Mouse (Mus musculus): Measurements from ENCODE around the gene Wdr46. TPM values are rescaled to one million over a fixed set of nuclear protein-coding genes. Genes with fewer than 3 reads are reported as not detected.

The Wdr46 gene
- polyA plus RNA-seq, 1 experiment from 2014 or later = 44.0 TPM

DNA sequence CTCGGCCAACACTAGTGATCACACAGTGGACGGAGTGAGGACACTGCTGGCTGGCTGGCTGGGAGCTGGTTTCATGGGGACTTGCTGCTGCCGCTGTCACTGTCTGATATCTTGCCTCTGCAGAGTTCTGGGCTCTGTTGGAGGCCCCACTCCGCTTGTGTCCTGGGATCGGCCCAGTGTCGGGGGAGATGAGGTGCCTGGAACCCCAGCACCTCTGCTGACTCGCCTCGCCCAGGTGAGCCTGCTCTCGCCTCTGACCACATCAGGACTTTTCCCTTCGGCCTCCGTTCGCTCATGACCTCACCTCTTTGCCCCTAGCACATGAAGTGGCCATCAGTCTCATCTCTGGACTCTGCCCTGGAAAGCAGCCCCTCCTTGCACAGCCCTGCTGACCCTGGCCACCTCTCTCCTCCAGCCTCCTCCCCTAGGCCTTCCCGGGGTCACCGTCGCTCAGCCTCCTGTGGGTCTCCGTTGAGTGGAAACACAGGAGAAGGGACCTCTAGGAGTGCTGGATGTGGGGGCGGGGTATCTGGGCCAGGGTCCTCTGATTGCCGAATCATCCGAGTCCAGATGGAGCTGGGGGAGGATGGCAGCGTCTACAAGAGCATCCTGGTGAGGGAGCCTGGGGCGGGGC lies 4.9 kb upstream of the Wdr46 start:
- no peak overlapping the region for H3K27ac ChIP-seq
- ATAC-seq (replicated peaks; ENCODE audit: low FRiP score) = no peak

DNA sequence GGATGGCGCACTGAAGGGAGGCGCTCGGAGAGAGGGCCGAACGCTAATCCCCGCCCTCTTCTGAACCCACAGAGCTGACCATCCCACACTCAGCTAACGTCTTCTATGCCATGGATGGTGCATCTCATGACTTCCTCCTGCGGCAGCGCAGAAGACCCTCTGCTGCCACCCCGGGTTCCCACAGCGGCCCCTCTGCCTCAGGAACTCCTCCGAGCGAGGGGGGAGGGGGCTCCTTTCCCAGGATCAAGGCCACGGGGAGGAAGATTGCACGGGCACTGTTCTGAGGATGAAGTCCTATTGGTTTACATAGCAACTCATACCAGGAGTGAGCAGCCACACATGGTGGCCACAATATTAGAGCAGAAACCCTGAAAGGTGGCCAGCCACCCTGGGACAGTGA lies 3.5 kb upstream of the Wdr46 start:
- H3K9ac ChIP-seq = no peak overlapping the region
- WGBS = 84% methylated on average over 15 of the region's 15 CpGs
- H3K4me2 ChIP-seq = no peak overlapping the region
- no peak overlapping the region for H3K4me3 ChIP-seq (replicated peaks)
- H3K27me3 ChIP-seq = no peaks in the 10 kb centered on the region
- peaks cover 22% of the 10 kb centered on the region for H3K4me1 ChIP-seq
- no peak for ATAC-seq (replicated peaks; ENCODE audit: low FRiP score)
- no peak overlapping the region for H3K27ac ChIP-seq
- no peaks in the 10 kb centered on the region for H3K9me3 ChIP-seq (replicated peaks)
- H3K36me3 ChIP-seq = peaks cover 57% of the 10 kb centered on the region

More for the DNA sequence above, 4.9 kb upstream of the Wdr46 start:
- Histone ChIP-seq H3K36me3 (peaks cover 57% of the 10 kb centered on the region), H3K4me2 (no peak overlapping the region), H3K4me3 (replicated peaks) (no peak overlapping the region), H3K27me3 (no peaks in the 10 kb centered on the region), H3K4me1 (peaks cover 21% of the 10 kb centered on the region), H3K9ac (no peak overlapping the region), H3K9me3 (replicated peaks) (no peaks in the 10 kb centered on the region)
- 81% methylated on average over 21 of the region's 21 CpGs for WGBS

DNA sequence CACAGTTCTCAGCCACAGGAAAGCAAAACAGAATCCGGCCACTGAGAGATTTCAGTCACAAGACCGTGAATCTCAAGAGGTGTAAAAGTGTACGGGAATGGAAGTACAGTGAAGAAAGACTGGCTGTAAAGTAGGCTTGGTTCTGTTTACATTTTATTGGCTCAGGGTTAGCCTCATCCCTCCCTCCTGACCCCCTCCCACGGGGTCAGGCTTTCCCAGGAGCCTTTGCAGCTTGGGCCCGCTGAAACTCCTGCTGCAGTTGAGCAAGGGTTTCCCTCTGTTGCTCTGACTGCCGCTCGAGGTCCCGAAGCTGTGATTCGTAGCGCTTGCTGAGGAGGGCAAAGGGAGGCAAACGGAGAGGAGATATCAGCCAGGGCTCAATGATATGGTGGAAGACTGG lies 1.7 kb upstream of the Wdr46 start:
- Histone ChIP-seq H3K4me1 (peaks cover 25% of the 10 kb centered on the region), H3K4me2 (peak overlapping the region; percentile 94), H3K36me3 (peaks cover 56% of the 10 kb centered on the region), H3K9me3 (replicated peaks) (no peaks in the 10 kb centered on the region), H3K9ac (peak overlapping the region; percentile 86; the same call in 1 of the 2 replicates), H3K4me3 (replicated peaks) (peak overlapping the region; percentile 90), H3K27ac (no peak overlapping the region), H3K27me3 (no peaks in the 10 kb centered on the region)
- no peak for ATAC-seq (replicated peaks; ENCODE audit: low FRiP score)
- WGBS = 67% methylated on average over 11 of the region's 11 CpGs

DNA sequence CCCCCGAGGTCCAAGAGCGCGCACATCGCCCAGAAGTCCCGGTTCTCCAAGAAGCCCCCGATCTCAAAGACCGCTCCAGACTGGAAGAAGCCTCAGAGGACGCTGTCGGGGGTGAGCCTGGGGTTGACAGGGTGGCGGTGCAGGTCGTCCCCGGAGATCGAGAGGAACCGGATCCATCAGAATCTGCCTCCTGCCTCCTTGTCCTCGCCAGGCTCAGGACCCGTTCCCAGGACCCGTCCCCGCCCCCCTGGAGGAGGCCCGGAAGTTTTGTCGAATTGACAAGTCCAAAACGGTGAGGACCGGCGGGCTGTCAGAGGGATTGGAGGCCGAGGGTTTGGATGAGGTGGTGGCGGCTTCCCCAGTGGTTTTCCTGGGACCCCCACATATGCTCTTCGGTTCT lies 521 bp downstream of the Wdr46 start:
- peaks cover 66% of the 10 kb centered on the region for H3K36me3 ChIP-seq
- H3K4me3 ChIP-seq (replicated peaks) = peak overlapping the region; percentile 90
- WGBS = 2% methylated on average over 26 of the region's 26 CpGs
- no peaks in the 10 kb centered on the region for H3K9me3 ChIP-seq (replicated peaks)
- ATAC-seq (replicated peaks; ENCODE audit: low FRiP score) = peak; percentile 41
- no peak overlapping the region for H3K27ac ChIP-seq
- H3K4me2 ChIP-seq = peak overlapping the region; percentile 94
- peak overlapping the region; percentile 86 for H3K9ac ChIP-seq
- no peaks in the 10 kb centered on the region for H3K27me3 ChIP-seq
- H3K4me1 ChIP-seq = peaks cover 25% of the 10 kb centered on the region

DNA sequence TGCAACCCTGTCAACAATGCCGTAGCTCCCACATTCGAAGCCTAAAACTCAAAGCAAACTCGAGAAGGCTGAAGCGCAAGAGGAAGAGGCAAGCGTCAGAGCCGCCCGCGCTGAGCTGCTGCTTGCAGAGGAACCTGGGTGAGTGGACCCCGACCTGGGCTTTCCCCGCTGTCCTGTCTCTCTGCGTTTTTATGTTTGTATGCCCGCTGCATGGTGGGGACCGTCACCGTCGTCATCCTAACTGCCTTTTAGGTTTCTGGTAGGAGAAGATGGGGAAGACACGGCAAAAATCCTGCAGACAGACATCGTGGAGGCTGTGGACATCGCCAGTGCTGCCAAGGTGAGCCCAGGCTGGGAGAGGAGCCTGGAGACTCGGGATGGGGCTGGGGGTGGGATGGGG lies 921 bp downstream of the Wdr46 start:
- H3K27ac ChIP-seq = no peak overlapping the region
- WGBS = 60% methylated on average over 19 of the region's 19 CpGs
- H3K4me3 ChIP-seq (replicated peaks) = peak overlapping the region; percentile 90
- H3K9me3 ChIP-seq (replicated peaks) = no peaks in the 10 kb centered on the region
- peak overlapping the region; percentile 94 for H3K4me2 ChIP-seq
- H3K4me1 ChIP-seq = peaks cover 25% of the 10 kb centered on the region
- no peaks in the 10 kb centered on the region for H3K27me3 ChIP-seq
- H3K36me3 ChIP-seq = peaks cover 68% of the 10 kb centered on the region
- no peak for ATAC-seq (replicated peaks; ENCODE audit: low FRiP score)
- peak overlapping the region; percentile 86 for H3K9ac ChIP-seq

DNA sequence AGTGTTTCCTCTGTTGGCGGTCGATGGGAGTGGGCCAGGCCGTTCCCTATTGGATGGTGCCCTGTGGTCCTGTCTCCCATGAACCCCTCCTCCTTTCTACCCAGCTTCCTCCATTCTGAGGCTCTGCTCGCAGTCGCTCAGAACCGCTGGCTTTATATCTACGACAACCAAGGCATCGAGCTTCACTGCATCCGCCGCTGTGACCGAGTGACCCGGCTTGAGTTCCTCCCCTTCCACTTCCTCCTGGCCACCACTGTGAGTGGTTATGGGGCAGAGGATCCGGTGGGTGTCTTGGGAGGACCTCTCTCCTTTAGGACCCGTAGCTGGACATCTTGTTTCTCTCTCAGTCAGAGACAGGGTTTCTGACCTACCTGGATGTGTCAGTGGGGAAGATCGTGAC lies 3.0 kb downstream of the Wdr46 start:
- no peak for ATAC-seq (replicated peaks; ENCODE audit: low FRiP score)
- Histone ChIP-seq H3K4me3 (replicated peaks) (no peak overlapping the region), H3K27me3 (no peaks in the 10 kb centered on the region), H3K9me3 (replicated peaks) (no peaks in the 10 kb centered on the region), H3K36me3 (peaks cover 68% of the 10 kb centered on the region), H3K9ac (no peak overlapping the region), H3K4me2 (no peak overlapping the region), H3K27ac (no peak overlapping the region), H3K4me1 (peaks cover 25% of the 10 kb centered on the region)
- 92% methylated on average over 15 of the region's 15 CpGs for WGBS

DNA sequence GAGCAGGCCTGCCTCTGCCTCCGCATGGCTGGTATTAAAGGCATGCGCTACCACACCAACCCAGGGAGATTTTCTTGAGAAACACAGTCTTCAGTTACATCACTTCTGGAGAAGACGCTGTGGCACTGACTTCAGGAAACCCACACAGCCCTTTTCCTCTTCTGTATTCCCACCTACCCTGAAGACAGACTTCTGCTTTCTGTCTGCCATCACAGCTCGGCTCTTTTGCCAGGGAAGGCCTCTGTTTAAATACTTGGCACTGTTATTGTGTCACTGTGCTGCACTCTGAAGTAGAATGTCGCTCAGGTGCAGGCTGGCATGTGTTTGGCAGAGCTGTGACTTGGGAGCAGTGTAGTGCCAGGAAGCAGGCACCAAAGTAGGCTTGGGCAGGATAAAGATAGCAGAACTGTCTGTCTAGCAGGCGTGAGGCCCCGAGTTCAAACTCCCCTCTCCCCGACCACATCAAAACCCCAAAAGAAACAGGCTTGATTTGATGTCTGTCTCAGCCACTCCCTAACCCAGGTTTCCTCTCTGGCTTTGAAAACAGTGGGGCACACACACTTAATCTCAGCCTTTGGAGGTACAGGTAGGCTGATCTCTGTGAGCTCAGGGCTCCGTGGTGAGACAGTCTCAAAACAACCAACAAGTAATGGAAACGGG lies 7.1 kb downstream of the Wdr46 start:
- Histone ChIP-seq H3K36me3 (peaks cover 86% of the 10 kb centered on the region), H3K9ac (no peak overlapping the region), H3K27ac (no peak overlapping the region), H3K9me3 (replicated peaks) (no peaks in the 10 kb centered on the region), H3K27me3 (no peaks in the 10 kb centered on the region), H3K4me3 (replicated peaks) (no peak overlapping the region), H3K4me1 (peaks cover 31% of the 10 kb centered on the region), H3K4me2 (no peak overlapping the region)
- 89% methylated on average over 10 of the region's 10 CpGs for WGBS
- ATAC-seq (replicated peaks; ENCODE audit: low FRiP score) = no peak

DNA sequence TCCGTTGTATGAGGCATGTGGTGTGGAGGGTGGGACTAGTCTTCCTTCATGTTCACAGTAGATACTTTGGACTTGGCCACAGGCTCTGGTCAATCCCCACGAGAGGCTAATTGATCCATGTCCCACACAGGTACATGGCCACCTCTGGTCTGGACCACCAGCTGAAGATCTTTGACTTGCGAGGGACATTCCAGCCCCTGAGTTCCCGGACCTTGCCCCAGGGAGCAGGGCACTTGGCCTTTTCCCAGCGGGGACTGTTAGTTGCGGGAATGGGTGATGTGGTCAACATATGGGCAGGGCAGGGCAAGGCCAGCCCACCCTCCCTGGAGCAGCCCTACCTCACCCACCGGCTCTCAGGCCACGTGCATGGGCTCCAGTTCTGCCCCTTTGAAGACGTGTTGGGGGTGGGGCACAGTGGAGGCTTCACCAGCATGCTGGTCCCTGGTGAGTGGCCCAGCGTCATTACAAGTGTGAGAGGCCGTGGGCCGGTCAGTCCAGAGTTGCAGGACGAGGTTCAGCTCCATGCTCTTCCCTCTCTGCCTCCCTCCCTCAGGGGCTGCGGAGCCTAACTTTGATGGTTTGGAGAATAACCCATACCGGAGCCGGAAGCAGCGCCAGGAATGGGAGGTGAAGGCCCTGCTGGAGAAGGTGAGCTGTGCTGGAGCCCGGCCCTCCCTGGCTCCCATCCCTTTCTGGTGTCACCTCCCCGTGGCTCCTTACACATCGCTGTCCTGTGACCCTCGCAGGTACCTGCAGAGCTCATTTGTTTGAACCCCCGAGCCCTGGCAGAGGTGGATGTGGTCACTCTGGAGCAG lies 7.8 kb downstream of the Wdr46 start:
- no peak overlapping the region for H3K9ac ChIP-seq
- WGBS = 84% methylated on average over 22 of the region's 22 CpGs
- no peak overlapping the region for H3K4me2 ChIP-seq
- H3K36me3 ChIP-seq = peaks cover 86% of the 10 kb centered on the region
- no peaks in the 10 kb centered on the region for H3K27me3 ChIP-seq
- H3K9me3 ChIP-seq (replicated peaks) = no peaks in the 10 kb centered on the region
- ATAC-seq (replicated peaks; ENCODE audit: low FRiP score) = no peak
- H3K27ac ChIP-seq = no peak overlapping the region
- peaks cover 39% of the 10 kb centered on the region for H3K4me1 ChIP-seq
- H3K4me3 ChIP-seq (replicated peaks) = no peak overlapping the region

DNA sequence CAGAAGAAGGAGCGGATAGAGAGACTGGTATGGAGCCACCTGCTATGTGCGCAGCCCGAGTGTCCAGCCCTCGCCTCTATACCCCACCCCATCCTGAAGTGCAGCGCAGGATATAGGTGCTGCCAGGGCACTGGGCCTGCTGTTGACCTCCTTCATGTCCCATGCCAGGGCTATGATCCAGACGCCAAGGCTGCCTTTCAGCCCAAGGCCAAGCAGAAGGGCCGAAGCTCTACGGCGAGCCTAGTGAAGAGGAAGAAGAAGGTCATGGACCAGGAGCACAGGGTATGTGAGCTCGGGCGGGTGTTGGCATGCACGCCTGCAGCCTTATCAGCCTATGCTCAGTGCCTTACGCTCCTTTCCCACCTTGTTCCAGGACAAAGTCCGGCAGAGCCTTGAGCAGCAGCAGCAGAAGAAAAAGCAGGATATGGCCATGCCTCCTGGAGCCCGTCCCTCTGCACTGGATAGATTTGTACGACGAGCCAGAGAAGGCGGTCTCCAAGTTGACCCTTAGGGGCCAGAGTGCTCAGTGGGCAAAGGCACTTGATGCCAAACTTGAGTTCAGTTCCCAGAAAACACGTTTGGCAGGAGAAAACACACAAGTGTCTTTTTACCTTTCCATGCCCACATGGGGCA lies 8.6 kb downstream of the Wdr46 start:
- 88% methylated on average over 19 of the region's 19 CpGs for whole genome bisulfite sequencing
- ATAC-seq (replicated peaks; ENCODE audit: low FRiP score) = no peak
- Histone ChIP-seq H3K36me3 (peaks cover 86% of the 10 kb centered on the region), H3K4me1 (peaks cover 46% of the 10 kb centered on the region), H3K27ac (no peak overlapping the region), H3K9me3 (replicated peaks) (no peaks in the 10 kb centered on the region), H3K9ac (no peak overlapping the region), H3K4me2 (no peak overlapping the region), H3K27me3 (no peaks in the 10 kb centered on the region), H3K4me3 (replicated peaks) (no peak overlapping the region)

DNA sequence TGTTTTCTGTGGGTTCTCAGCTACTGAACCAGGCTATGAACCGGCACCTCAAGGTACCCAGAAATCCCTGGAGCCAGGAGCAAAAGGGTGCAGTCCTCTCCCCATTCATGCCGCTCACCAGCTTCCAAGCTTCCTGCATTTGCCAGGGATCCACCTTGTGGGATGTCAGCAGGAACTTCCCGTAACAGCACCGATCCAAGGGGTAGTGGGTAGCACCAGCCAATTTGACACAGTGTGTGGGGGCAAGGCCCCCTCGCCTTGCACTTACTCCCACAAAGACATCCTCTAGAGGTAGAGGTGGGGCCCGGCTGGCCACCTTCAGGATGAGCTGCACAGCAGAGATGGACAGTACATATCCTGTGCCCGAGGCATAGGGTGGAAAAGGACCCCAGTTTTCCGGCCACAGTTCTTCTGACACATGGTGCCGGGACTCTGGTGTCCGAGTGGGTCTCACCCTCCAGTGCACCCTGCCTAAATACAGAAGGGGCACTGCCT lies 9.7 kb downstream of the Wdr46 start:
- Histone ChIP-seq H3K9me3 (replicated peaks) (no peaks in the 10 kb centered on the region), H3K4me1 (peaks cover 53% of the 10 kb centered on the region), H3K27ac (peak overlapping the region; percentile 94), H3K4me2 (peak overlapping the region; percentile 81), H3K9ac (peak overlapping the region; percentile 51; the same call in 1 of the 2 replicates), H3K27me3 (no peaks in the 10 kb centered on the region), H3K4me3 (replicated peaks) (peak overlapping the region; percentile 49), H3K36me3 (peaks cover 77% of the 10 kb centered on the region)
- WGBS = 73% methylated on average over 10 of the region's 10 CpGs
- no peak for ATAC-seq (replicated peaks; ENCODE audit: low FRiP score)

DNA sequence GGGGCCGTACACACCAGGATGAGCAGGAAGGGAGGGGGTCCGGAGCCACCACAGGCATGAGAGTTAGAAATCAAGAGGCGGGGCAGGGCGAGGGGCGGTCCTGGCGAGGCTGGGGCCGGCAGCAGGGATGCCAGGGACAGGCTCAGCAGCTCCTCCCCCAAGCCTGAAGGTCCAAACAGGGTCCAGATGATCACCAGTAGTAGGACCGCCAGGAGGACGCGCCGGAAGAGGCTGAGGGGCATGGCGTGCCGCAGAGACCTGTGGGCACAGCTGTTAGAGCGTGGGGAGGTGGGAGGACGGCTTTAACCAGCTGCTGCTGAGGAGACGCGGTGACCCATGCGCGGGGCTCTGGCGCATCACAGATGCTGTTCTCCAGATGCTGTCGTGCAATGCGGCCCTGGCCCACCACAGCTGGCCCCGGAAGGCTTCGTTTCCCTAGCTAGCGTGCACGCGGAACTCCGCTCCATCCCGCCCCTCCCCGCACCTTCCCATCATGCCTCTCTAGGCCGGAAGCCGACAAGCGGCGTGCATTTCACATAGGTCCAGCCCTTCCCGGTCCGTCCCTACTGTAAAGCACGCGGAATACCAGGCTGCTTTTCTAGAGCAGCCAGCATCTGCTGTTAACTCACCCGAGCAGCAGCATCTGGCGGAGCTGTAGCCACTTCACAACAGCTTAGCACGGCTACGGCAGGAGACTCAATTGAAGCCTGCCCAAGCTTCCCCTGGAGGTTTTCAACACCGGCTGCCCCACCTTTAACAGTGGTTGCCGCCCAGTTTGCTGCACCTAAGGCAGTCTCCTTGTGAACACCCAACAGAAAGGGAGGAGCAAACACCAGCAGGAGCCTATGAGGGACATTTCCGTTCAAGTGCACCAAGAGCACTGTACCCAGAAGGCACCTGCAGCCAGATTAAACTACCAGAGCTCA lies 10.8 kb downstream of the Wdr46 start, which contains the start of gene B3galt4:
Gene B3galt4 (minus strand): TSS at position 468 of the 926 bp plus-strand sequence.
- under 1% methylated on average over 45 of the region's 45 CpGs for WGBS
- Histone ChIP-seq H3K27me3 (no peaks in the 10 kb centered on the region), H3K36me3 (peaks cover 66% of the 10 kb centered on the region), H3K4me1 (peaks cover 53% of the 10 kb centered on the region), H3K4me2 (peak within 1 kb of the TSS; percentile 81), H3K9me3 (replicated peaks) (no peaks in the 10 kb centered on the region), H3K4me3 (replicated peaks) (peak within 1 kb of the TSS; percentile 49), H3K9ac (peak within 1 kb of the TSS; percentile 51), H3K27ac (peak within 1 kb of the TSS; percentile 94)
- peak; percentile 82 for ATAC-seq (replicated peaks; ENCODE audit: low FRiP score)

All from kidney, embryonic 15.5 days (tissue).